19 mouse cellular contexts compared by ENCODE assay signal in the genomic region with DNA sequence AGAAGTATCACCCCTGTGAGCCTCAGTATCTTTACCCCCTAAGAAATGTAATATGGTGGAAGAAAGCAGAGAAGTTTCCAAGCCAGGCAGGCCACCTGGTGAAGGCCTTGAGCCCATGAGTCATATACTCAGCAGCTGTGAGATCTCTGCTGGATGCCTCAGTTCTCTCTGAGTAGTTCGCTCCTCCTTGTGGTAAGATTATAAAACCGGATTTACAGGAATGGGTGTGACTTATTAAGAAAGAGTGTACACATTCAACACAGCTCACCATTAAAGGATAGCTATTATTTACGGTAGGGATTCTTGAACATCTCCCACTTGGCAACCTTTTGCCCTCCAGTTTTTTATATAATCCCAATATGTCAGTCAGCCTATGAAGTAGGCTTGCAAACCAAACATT.
DNase-seq lines count a peak whose midpoint lies in the region; ATAC-seq and TF ChIP-seq lines count a peak whose summit lies in the region.
"Had no signal": no experiment of that assay in that cellular context is flagged by ENCODE, and none has a peak within 500 bp of the region (broad histone marks: within the 10 kb centered on the region; RNA-seq: fewer than 3 reads in every experiment).

No protein-coding gene starts in this region.

- no peaks in the 10 kb centered on the region for H3K36me3 ChIP-seq in limb, embryonic 14.5 days (ENCODE audit: control insufficient read depth, insufficient read depth, low read length)
- no peaks in the 10 kb centered on the region for H3K36me3 ChIP-seq in limb, embryonic 10.5 days
- H3K36me3 ChIP-seq: embryonic facial prominence, embryonic 12.5 days; hindbrain, embryonic 15.5 days; midbrain, embryonic 10.5 days; neural tube, embryonic 12.5 days had no signal

- H3K4me3 ChIP-seq in limb, embryonic 14.5 days (replicated peaks; ENCODE audit: low read length), result no peak overlapping the region
- no peak overlapping the region for H3K4me3 ChIP-seq in limb, embryonic 10.5 days
- H3K4me3 ChIP-seq: embryonic facial prominence, embryonic 12.5 days; hindbrain, embryonic 15.5 days; midbrain, embryonic 10.5 days; neural tube, embryonic 12.5 days had no signal

- DNase-seq in limb, embryonic 14.5 days (ENCODE audit: low spot score), result peak; percentile 42
- DNase-seq in limb, embryonic 10.5 days (ENCODE audit: low spot score), result no peak
- DNase-seq in Muller cell, postnatal 12 days (ENCODE audit: inconsistent ontology term), result peak; percentile 28
- no peak for DNase-seq in spleen, postnatal 4 days (ENCODE audit: low spot score in 2 of 2)
- no peak for DNase-seq in kidney, adult 11 months
- DNase-seq in heart, adult 8-10 months (ENCODE audit: low spot score), result no peak
- DNase-seq: adrenal gland, adult 8-10 months; cerebellum, adult 11-12 months; gastrocnemius, postnatal 14 days; heart, postnatal 14 days; kidney, adult 8-10 months; thymus, adult 2 months had no signal

- no peak overlapping the region for H3K27ac ChIP-seq in limb, embryonic 14.5 days (replicated peaks; ENCODE audit: low read depth, low read length)
- H3K27ac ChIP-seq in limb, embryonic 10.5 days, result no peak overlapping the region
- H3K27ac ChIP-seq: embryonic facial prominence, embryonic 12.5 days; midbrain, embryonic 10.5 days; neural tube, embryonic 12.5 days had no signal

- H3K4me1 ChIP-seq in limb, embryonic 14.5 days (ENCODE audit: control insufficient read depth, insufficient read depth, low read length), result no peaks in the 10 kb centered on the region
- H3K4me1 ChIP-seq in limb, embryonic 10.5 days, result no peaks in the 10 kb centered on the region
- H3K4me1 ChIP-seq: embryonic facial prominence, embryonic 12.5 days; neural tube, embryonic 12.5 days had no signal

- ATAC-seq in limb, embryonic 14.5 days (ENCODE audit: low FRiP score, low read depth), result no peak
- ATAC-seq in common myeloid progenitor, adult 5-6 weeks (replicated peaks; ENCODE audit: low read depth, poor library complexity, severe bottlenecking), result peak; percentile 50
- ATAC-seq in megakaryocyte, adult 5-6 weeks (ENCODE audit: poor library complexity, severe bottlenecking), result peak; percentile 79

- no peak for TF ChIP-seq POLR2A in limb, embryonic 14.5 days (IDR thresholded peaks at IDR 0.05; ENCODE audit: borderline replicate concordance, extremely low read depth, insufficient read depth, insufficient read length)

- 66% methylated on average over 3 of the region's 3 CpGs for WGBS in limb, embryonic 14.5 days
- 93% methylated on average over 3 of the region's 3 CpGs for WGBS in limb, embryonic 10.5 days

- no peaks in the 10 kb centered on the region for H3K9me3 ChIP-seq in limb, embryonic 14.5 days (ENCODE audit: control insufficient read depth, low read length)
- no peaks in the 10 kb centered on the region for H3K9me3 ChIP-seq in limb, embryonic 10.5 days (replicated peaks)
- H3K9me3 ChIP-seq: embryonic facial prominence, embryonic 12.5 days; hindbrain, embryonic 15.5 days; midbrain, embryonic 10.5 days; neural tube, embryonic 12.5 days had no signal

- H3K4me2 ChIP-seq in limb, embryonic 14.5 days (replicated peaks; ENCODE audit: low read depth, low read length, severe bottlenecking), result no peak overlapping the region
- H3K4me2 ChIP-seq: embryonic facial prominence, embryonic 12.5 days; heart, embryonic 11.5 days; hindbrain, embryonic 15.5 days; neural tube, embryonic 12.5 days had no signal

- H3K27me3 ChIP-seq in limb, embryonic 14.5 days (ENCODE audit: control insufficient read depth, insufficient read depth, low read length), result no peaks in the 10 kb centered on the region
- H3K27me3 ChIP-seq in limb, embryonic 10.5 days (ENCODE audit: low read depth, poor library complexity, severe bottlenecking), result no peaks in the 10 kb centered on the region
- H3K27me3 ChIP-seq: embryonic facial prominence, embryonic 12.5 days; hindbrain, embryonic 15.5 days; neural tube, embryonic 12.5 days had no signal

- no peak overlapping the region for H3K9ac ChIP-seq in limb, embryonic 14.5 days (ENCODE audit: low read depth, low read length, severe bottlenecking)
- H3K9ac ChIP-seq: embryonic facial prominence, embryonic 12.5 days; hindbrain, embryonic 15.5 days; neural tube, embryonic 12.5 days had no signal

Comparison
In these comparisons a context has a peak if more than half of its experiments do, and no peak if none do; other contexts are left out.
1. DNase-seq: peak in limb, embryonic 14.5 days (single experiment) and Muller cell, postnatal 12 days (single experiment); none in limb, embryonic 10.5 days (single experiment), spleen, postnatal 4 days (0 of 2), kidney, adult 11 months (single experiment) and heart, adult 8-10 months (single experiment).